Mouse (Mus musculus) myocyte (in vitro differentiated cells): ENCODE data around the gene 4921539E11Rik.

Experiments
- MYOG ChIP-seq, 3 experiments: IDR thresholded peaks; one replicate each; pipeline ENCODE4 v1.6.1; 2011; ENCODE audit warnings: control low read depth in 2 of 3, low read depth in 2 of 3, mild to moderate bottlenecking in 2 of 3; ENCODE audit not compliant: insufficient read length in 2 of 3, control insufficient read depth in 1 of 3, insufficient read depth in 1 of 3
- POLR2A ChIP-seq: IDR thresholded peaks from one replicate; pipeline ENCODE4 v1.6.1; 2011; ENCODE audit warnings: low read depth, mild to moderate bottlenecking, control low read depth, moderate library complexity; ENCODE audit not compliant: insufficient read length
- POLR2AphosphoS2 ChIP-seq: IDR thresholded peaks from one replicate; pipeline ENCODE4 v1.6.1; 2011; ENCODE audit warnings: low read depth, control low read depth; ENCODE audit not compliant: insufficient read length
- USF1 ChIP-seq: IDR thresholded peaks from one replicate; pipeline ENCODE4 v1.6.1; 2011; ENCODE audit warnings: low read depth, mild to moderate bottlenecking, control low read depth, moderate library complexity

- TF ChIP-seq POLR2A: no peak
- TF ChIP-seq POLR2AphosphoS2: no peak
- no peak for TF ChIP-seq USF1
- TF ChIP-seq MYOG (IDR thresholded peaks at IDR 0.05; ENCODE audit: control insufficient read depth in 1 of 3, insufficient read depth in 1 of 3, insufficient read length in 2 of 3, low read depth in 2 of 3): no peak
Measured at GRCm38 (mm10) chr4:103299342-103299741, 8.7 kb upstream of the 4921539E11Rik start.
